Mouse (Mus musculus) spleen, adult 2 months (tissue): ENCODE data around the gene Ssmem1.

Experiments
- CTCF ChIP-seq: fragments of 200-500 bp; IDR thresholded peaks from 2 replicates; pipeline ENCODE4 v1.5.1; 2011; ENCODE audit warnings: mild to moderate bottlenecking, inconsistent platforms; ENCODE audit not compliant: insufficient read depth, insufficient read length, insufficient replicate concordance; ENCODE audit errors: extremely low read depth
- POLR2A ChIP-seq: fragments of 200-500 bp; IDR thresholded peaks from 2 replicates; pipeline ENCODE4 v1.6.1; 2011; ENCODE audit warnings: low read depth, low read length, inconsistent platforms

DNA sequence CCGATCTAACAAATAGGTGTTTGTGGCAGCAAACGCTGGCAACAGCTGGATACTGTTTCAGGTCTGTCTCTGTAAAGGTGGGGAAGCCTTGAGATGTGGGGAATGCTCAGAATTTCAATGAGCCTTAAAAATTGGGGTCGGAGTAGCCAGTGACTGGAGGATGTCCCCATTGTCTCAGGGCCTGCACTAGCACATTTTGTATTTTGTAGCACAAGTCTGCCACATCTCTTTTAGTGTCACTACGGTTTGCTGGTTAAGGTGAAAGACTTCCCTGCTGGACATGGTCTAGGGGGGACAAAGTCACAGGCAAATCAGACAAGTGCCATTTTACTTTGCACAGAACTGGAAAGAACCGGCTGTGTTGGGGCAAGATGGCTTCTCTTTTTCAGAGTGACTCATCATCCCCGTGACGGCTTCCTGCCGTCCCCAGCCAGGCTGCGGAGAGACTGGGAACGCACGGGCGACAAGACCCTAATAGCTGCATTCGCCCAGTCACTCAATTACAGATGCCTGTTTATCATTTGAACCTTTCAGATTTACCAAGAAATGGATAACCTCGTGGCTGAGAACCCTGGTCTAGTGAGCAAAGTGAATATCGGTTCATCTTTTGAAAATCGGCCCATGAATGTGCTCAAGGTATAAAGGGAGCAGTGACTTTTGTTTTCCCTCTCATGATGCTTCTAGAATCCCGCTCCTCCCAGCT, 37.1 kb downstream of the Ssmem1 start:
- TF ChIP-seq CTCF (no peak), POLR2A (no peak)
